Mouse (Mus musculus): ENCODE measurements at regions not wholly inside any gene's neighbourhood (a gene's known extent, or its start where the extent isn't known, plus 50 kb on each side); places are given as distances from the start of the nearest gene placed in this dataset.
A peak's percentile ranks its signal among the peaks of the same experiment; 100 is the strongest.

- TF ChIP-seq CTCF (IDR thresholded peaks at IDR 0.05; ENCODE audit: borderline replicate concordance, insufficient read depth, low read length) (peak; percentile 4; the same call in 1 of the 2 replicates), POLR2A (IDR thresholded peaks at IDR 0.05; ENCODE audit: low read depth, low read length) (no peak)
Observed at GRCm38 (mm10) chr8:89850209-89850796, 497.8 kb downstream of the Tox3 start.
